Mouse (Mus musculus) inflammation-experienced regulatory T-cells, adult 6 months (primary cell): ENCODE measurements around the gene AC140267.1. TPM values are rescaled to one million over a fixed set of nuclear protein-coding genes. Genes with fewer than 3 reads are reported as not detected.

Experiments
- ATAC-seq: one replicate; pipeline ENCODE4 v1.8.0; 2017
- polyA plus RNA-seq, 3 experiments: library from polyadenylated mRNA; unstranded; fragments of 100-300 nt; shearing (Covaris generic); gene quantifications; one replicate each; pipeline ENCODE4 v1.2.1; 2017

The AC140267.1 gene
- polyA plus RNA-seq, 3 experiments from 2014 or later: 10.7 TPM; not detected in 2

- ATAC-seq: no peak
These were observed 3.3 kb upstream of the AC140267.1 start for GRCm38 (mm10) chr15:80232331-80232730.

- no peak for ATAC-seq
These were observed 2.6 kb upstream of the AC140267.1 start for GRCm38 (mm10) chr15:80233053-80233452.

GRCm38 (mm10) chr15:80233733-80234509 lies 1.7 kb upstream of the AC140267.1 start, which contains the start of gene Mief1:
Gene Mief1 (plus strand): TSS chr15:80234018.
- peak; percentile 100 for ATAC-seq

GRCm38 (mm10) chr15:80248135-80248534 lies 12.5 kb downstream of the AC140267.1 start:
- ATAC-seq: no peak

GRCm38 (mm10) chr15:80248596-80248995 lies 13.0 kb downstream of the AC140267.1 start:
- no peak for ATAC-seq

GRCm38 (mm10) chr15:80249672-80250071 lies 14.0 kb downstream of the AC140267.1 start:
- no peak for ATAC-seq

- no peak for ATAC-seq
These were observed 15.0 kb downstream of the AC140267.1 start for GRCm38 (mm10) chr15:80250586-80250985.

- ATAC-seq: no peak
These were observed 17.9 kb downstream of the AC140267.1 start for GRCm38 (mm10) chr15:80253530-80253929.

- ATAC-seq: no peak
These were observed 18.6 kb downstream of the AC140267.1 start for GRCm38 (mm10) chr15:80254207-80254606.

- peak; percentile 90 for ATAC-seq
These were observed 19.4 kb downstream of the AC140267.1 start, which contains the start of gene Atf4 for GRCm38 (mm10) chr15:80254847-80255645. Gene Atf4 (plus strand): TSS chr15:80255184.

- no peak for ATAC-seq
These were observed 20.0 kb downstream of the AC140267.1 start for GRCm38 (mm10) chr15:80255646-80256121.

- no peak for ATAC-seq
These were observed 20.6 kb downstream of the AC140267.1 start for GRCm38 (mm10) chr15:80256242-80256641.

GRCm38 (mm10) chr15:80256656-80257601 lies 21.3 kb downstream of the AC140267.1 start:
- ATAC-seq: no peak

GRCm38 (mm10) chr15:80257602-80258239 lies 22.1 kb downstream of the AC140267.1 start:
- ATAC-seq: no peak

GRCm38 (mm10) chr15:80258240-80259170 lies 22.9 kb downstream of the AC140267.1 start:
- no peak for ATAC-seq

- no peak for ATAC-seq
These were observed 23.9 kb downstream of the AC140267.1 start for GRCm38 (mm10) chr15:80259406-80260045.

GRCm38 (mm10) chr15:80260677-80261076 lies 25.0 kb downstream of the AC140267.1 start:
- no peak for ATAC-seq

GRCm38 (mm10) chr15:80261100-80261499 lies 25.5 kb downstream of the AC140267.1 start:
- ATAC-seq: no peak

GRCm38 (mm10) chr15:80263610-80264575 lies 28.3 kb downstream of the AC140267.1 start, which contains the start of gene Rps19bp1:
Gene Rps19bp1 (minus strand): TSS chr15:80264315.
- peak; percentile 97 for ATAC-seq
